Mouse (Mus musculus): ENCODE measurements around the gene Ice1. TPM values are rescaled to one million over a fixed set of nuclear protein-coding genes. Genes with fewer than 3 reads are reported as not detected.

Gene Ice1
- total RNA-seq, 2 experiments from 2014 or later = 41.8 to 45.3 TPM

DNA sequence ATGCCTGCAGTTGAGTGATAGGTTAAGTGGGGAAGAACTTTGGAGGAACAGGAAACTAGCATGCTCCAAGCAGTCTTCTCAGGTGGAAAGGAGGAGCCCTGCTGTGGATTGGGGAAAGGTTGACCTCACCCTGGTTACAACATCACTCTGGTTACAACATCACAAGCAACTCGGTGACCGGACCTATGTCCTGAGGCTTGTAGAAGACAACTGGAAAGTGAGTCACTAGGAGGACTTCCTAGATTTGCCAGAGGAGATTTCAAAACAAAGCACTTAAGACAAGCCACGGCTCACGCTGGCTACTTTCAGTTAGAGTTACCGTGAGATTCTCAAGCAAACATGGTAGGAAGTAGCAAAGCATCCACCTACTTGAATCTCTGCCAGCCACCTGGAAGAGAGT lies 3.9 kb upstream of the Ice1 start:
- DNase-seq (ENCODE audit: low spot score in 2 of 2) = no peak

GRCm38 (mm10) chr13:70639639-70640038 lies 2.2 kb upstream of the Ice1 start:
- no peak for DNase-seq (ENCODE audit: low spot score in 2 of 2)

DNA sequence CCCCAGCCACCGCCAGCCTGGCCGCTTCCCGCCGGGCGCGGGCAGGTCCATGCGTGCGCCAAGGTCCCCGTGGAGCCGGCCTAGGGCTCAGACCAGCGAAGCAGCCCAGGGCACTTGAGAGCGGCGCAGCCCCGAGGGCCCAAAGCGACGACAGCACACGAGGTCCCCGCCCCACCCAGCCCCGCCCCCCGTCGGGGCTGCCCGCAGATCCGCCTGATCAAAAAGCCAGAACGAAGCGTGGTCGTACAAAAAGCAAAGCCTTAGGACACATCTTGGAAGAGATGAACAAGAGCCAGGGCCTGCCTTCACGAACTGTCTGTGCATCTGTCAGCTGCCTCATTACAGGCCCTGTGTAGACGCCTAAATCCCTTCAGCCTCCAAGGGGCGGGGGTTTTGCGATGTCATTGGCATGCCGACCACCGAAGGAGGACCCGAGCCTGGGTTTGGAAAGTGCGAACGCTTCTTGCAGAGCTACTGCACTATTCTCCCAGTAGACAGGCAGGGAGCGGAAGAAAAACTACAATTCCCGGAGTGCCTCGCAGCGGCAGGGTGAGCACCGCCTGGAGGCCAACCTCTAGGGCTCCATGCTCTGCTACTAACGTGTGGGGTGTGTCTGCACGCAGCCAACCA lies 343 bp upstream of the Ice1 start:
- DNase-seq (ENCODE audit: low spot score in 2 of 2) = peak; percentile 67 to 92

DNA sequence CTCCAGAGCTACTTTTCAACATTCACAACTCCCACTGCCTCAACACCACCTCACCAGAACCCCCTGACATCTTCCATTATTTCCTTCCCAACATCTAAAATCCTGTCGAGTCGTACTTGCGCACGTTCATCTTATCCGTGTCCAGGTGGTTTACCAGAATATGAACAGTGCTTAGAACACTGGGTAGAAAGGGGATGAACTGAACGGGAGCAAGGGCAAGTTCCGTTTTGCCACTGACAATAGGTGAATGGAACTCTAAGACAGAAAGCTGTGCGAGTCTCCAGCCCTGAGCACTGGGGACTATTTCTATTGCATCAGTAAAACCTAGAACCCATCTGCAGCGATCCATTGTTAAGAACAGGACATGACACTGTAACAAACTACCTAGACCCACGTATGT lies 728 bp downstream of the Ice1 start:
- no peak for DNase-seq (ENCODE audit: low spot score in 2 of 2)

- no peak for DNase-seq (ENCODE audit: low spot score in 2 of 2)
Measured at GRCm38 (mm10) chr13:70635591-70635990, 1.8 kb downstream of the Ice1 start.

- DNase-seq (ENCODE audit: low spot score in 2 of 2) = no peak
Measured at GRCm38 (mm10) chr13:70626416-70626815, 11.0 kb downstream of the Ice1 start.

- no peak for DNase-seq (ENCODE audit: low spot score in 2 of 2)
Measured at GRCm38 (mm10) chr13:70625665-70626064, 11.8 kb downstream of the Ice1 start.

DNA sequence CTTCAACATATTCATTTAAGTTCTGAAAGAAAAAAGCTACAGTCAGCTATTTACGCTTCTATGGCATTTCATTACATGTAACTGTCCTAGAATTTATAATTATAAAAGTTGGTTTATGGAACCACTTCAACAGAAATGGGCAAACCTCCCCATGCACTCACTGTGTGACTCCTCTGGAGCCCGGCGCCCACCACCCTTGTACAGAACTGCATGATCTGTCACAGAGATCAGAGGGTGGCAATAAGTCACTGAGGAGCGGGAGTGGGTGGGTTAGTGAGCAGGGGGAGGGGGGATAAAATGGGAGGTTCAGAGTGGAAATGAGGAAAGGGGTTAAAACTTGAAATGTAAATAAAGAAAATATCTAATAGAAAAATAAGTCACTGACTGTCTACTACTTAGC lies 13.0 kb downstream of the Ice1 start:
- DNase-seq (ENCODE audit: low spot score in 2 of 2) = no peak

- no peak for DNase-seq (ENCODE audit: low spot score in 2 of 2)
Measured at GRCm38 (mm10) chr13:70622461-70623057, 14.9 kb downstream of the Ice1 start.

DNA sequence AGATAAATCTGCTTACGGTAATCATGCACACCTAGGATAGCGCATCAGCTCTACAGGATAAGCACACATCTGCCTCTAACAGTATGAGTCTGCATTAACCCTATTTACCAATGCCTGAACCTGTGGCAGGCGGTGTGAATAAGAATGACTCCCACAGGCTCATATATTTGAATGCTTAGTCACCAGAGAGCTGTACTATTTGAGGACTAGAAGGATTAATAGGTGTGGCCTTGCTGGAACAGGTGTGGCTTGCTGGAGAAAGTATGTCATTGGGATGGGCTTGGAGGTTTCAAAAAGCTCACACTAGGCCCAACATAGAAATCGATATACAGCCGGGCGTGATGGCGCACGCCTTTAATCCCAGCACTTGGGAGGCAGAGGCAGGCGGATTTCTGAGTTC lies 15.9 kb downstream of the Ice1 start:
- DNase-seq (ENCODE audit: low spot score in 2 of 2) = no peak

- no peak for DNase-seq (ENCODE audit: low spot score in 2 of 2)
Measured at GRCm38 (mm10) chr13:70612837-70613236, 24.6 kb downstream of the Ice1 start.

DNA sequence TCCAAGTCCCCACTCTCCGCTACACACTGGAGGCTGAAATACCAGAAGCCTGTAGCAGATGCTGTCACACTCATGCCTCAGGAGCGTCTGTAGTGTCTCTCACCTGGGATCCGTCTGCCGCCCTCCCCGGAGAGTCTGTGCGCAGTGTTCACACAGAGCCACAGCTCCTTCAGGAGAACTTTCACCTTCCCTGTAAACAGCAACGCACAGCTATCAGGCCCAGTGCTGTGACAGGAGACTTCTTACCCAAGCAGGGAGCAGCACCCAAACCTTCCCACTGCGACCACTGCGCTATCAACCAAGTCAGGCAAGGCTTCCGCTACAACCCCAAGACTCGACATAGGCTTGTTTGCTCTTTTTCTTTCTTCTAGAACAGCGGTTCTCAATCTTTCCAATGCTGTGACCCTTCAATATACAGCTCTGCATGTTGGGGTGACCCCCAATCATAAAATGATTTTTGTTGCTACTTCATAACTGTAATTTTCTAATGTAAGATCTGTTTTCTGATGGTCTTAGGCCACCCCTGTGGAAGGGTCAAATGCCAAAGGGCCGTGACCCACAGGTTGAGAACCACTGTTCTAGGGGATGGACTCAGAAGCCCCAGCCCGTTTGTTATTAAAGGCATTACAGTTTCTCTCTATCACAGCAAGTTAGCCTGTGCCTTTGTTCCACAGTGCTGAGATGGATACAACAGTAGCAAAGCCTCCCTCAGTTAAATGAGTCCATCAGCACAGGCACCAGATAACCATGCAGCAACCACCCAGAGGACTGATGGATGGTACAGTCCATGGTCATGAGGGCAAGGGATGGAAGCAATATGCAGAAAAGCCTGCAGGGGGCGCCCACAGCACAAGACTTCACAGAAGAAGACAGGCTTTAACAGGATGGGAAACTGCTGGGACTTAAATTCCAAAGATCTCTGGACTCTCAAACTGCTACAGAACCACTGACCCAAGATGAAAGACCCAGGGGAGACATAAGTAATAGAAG lies 26.7 kb downstream of the Ice1 start:
- DNase-seq (ENCODE audit: low spot score in 2 of 2) = peak; percentile 22 to 44

DNA sequence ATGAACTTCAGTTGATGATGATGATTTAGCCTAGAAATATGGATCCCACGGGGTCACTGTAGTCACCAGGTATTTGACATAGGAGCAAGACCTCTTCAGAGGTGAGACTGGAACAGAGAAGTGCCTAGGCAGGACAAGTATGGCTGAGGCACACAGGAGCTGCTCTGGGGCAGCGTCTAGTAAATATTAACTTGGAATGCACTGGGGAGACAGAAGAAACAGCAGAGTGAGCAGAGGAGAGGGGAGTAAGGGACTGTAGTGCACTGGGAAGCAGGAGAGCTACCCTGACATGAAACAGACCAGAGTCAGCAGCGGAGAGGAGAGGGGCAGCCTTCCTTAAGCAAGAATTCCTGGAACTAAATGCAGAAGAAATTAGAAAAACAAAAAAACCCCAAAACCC lies 27.8 kb downstream of the Ice1 start:
- no peak for DNase-seq (ENCODE audit: low spot score in 2 of 2)

DNA sequence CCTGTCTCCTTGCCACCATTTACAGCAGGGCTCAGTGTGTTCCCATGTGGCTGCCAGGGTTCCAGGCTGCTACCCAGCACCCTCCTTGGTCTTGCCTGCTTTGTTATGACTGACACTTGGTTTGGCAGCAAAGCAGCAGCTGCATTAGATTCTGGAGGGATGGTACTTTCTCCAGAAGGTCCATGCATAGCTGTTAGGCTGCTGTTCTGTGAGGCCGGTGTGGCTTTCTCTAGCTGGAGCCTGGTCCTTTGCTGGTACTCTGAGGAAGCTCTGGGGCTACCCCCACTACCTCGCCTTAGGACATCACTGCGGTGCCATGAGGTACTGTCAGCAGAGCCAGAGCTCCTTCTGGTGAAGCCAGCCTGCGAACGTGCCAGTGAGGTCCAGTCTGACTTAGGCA lies 32.1 kb downstream of the Ice1 start:
- DNase-seq (ENCODE audit: low spot score in 2 of 2) = no peak

DNA sequence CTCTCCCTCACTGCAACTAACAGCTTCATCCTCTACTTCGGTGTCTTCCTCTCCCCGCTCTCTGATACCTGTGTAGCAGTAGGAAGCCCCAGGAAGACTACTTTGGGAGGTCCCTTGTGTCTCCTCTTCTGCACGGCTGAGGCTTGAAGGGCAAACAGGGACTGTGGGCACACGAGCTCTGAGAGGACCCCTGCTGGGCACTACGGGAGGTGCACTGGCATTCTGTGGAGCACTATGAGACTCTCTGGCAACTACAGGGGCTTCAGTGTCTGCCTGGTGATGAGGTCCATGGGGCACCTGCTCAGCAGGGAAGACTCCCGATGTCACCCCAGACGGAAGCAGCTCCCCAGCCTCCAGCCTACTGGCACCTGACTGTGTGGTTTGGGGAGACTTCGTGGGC lies 32.7 kb downstream of the Ice1 start:
- no peak for DNase-seq (ENCODE audit: low spot score in 2 of 2)

DNA sequence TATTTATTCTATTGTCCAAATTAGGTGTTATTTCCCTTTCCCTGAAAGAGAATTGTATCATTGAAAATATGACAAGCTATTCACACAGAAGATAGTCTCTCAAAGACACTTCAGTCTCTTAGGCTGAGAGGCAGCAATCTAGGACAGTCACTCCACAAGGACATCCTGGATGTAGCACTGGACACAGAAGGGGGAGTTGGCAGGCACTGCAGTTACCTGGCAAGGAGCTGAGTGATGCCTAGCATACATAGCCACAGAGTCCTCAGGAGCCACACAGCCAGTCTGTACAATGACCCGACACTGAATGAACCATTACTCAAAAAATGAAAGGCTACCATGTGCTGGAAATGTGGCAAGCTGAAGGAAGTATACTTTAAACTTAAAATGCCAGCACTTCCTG lies 35.9 kb downstream of the Ice1 start:
- DNase-seq (ENCODE audit: low spot score in 2 of 2) = no peak

- no peak for DNase-seq (ENCODE audit: low spot score in 2 of 2)
Measured at GRCm38 (mm10) chr13:70599964-70600619, 37.3 kb downstream of the Ice1 start.

GRCm38 (mm10) chr13:70598941-70599340 lies 38.5 kb downstream of the Ice1 start:
- DNase-seq (ENCODE audit: low spot score in 2 of 2) = no peak

DNA sequence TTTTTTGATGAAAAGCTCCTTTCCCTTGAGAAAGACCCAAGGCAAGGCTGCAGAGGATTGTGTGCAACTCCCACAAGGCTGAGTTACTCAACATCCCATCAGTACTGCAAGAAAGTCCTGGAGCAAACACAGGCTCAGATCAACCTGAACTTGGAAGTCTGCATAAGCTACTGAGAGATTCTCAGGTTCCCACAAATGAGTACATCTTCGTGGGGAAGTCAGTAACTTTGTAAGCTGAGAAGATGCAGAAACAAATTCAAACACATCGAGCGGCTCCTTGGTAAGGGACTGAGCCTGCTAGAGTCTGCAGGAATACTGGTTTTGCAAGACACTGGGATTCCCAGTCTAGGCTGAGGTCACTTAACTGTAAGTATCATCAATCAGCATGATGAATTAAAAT lies 40.5 kb downstream of the Ice1 start:
- DNase-seq (ENCODE audit: low spot score in 2 of 2) = no peak

DNA sequence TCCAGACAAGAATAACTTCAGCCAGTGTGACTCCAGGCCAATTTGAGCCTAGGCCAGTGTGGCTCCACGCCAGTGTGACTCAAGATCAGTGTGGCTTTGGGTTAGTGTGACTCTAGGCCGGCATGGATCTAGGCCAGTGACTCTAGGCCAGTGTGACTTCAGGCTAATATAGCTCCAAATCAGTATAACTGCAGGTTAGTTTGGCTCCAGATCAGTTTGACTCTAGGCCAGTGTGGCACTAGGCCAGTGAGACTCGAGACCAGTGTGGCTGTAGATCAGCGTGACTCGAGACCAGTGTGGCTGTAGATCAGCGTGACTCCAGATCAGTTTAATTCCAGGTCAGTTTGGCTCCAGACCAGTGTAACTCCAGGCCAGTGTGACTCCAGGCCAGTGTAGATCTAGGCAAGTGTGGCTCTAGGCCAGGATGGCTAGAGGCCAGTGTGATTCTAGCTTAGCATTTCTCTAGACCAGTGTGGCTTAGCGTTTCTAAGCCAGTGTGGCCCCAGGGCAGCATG lies 47.1 kb downstream of the Ice1 start:
- no peak for DNase-seq (ENCODE audit: low spot score in 2 of 2)

GRCm38 (mm10) chr13:70586969-70587368 lies 50.5 kb downstream of the Ice1 start:
- peak in 1 of 2 experiments; percentile 14 for DNase-seq (ENCODE audit: low spot score in 2 of 2)
